Mouse (Mus musculus) midbrain, embryonic 11.5 days (tissue): ENCODE results near the gene Trip12. TPM values are rescaled to one million over a fixed set of nuclear protein-coding genes. Genes with fewer than 3 reads are reported as not detected.
A peak's percentile ranks its signal among the peaks of the same experiment; 100 is the strongest.

ENCODE experiments used
- ATAC-seq: fragments of 200-750 bp; cut with Nextera tagmentation; 2 replicates; pipeline ENCODE4 v1.8.0; 2017; ENCODE audit warnings: moderate TSS enrichment, moderate library complexity; ENCODE audit not compliant: low FRiP score
- DNase-seq: peaks from one replicate; pipeline ENCODE4 v3.0.0; 2015; ENCODE audit warnings: low spot score; ENCODE audit errors: missing footprints
- H3K27ac ChIP-seq: fragments of 300-500 bp; sonication (generic); 2 replicates; pipeline ENCODE4 v1.5.1; 2014; ENCODE audit warnings: low read depth, low read length
- H3K27me3 ChIP-seq: fragments of 300-500 bp; sonication (generic); 2 replicates; pipeline ENCODE4 v1.6.1; 2014; ENCODE audit warnings: mild to moderate bottlenecking, low read length, moderate library complexity, mixed read lengths; ENCODE audit not compliant: control insufficient read depth, insufficient read depth
- H3K36me3 ChIP-seq: fragments of 300-500 bp; sonication (generic); 2 replicates; pipeline ENCODE4 v1.6.1; 2014; ENCODE audit warnings: mild to moderate bottlenecking, low read length, moderate library complexity, mixed read lengths; ENCODE audit not compliant: control insufficient read depth, insufficient read depth
- H3K4me1 ChIP-seq: fragments of 300-500 bp; sonication (generic); 2 replicates; pipeline ENCODE4 v1.6.1; 2014; ENCODE audit warnings: low read length; ENCODE audit not compliant: control insufficient read depth, insufficient read depth
- H3K4me2 ChIP-seq: fragments of 300-500 bp; sonication (generic); 2 replicates; pipeline ENCODE4 v1.6.1; 2014; ENCODE audit warnings: mild to moderate bottlenecking, moderate library complexity
- H3K4me3 ChIP-seq: fragments of 300-500 bp; sonication (generic); 2 replicates; pipeline ENCODE4 v1.5.1; 2014; ENCODE audit warnings: low read depth, low read length
- H3K9ac ChIP-seq: fragments of 300-500 bp; sonication (generic); 2 replicates; pipeline ENCODE4 v1.6.1; 2014; ENCODE audit warnings: low read length
- H3K9me3 ChIP-seq: fragments of 300-500 bp; sonication (generic); 2 replicates; pipeline ENCODE4 v1.6.1; 2016; ENCODE audit warnings: low read length; ENCODE audit not compliant: control insufficient read depth
- WGBS: fragments of 180-500 bp; shearing (Covaris S2); extraction: QIAGEN DNeasy Blood & Tissue Kit; methylation state at CpG from one replicate; pipeline ENCODE4 v1.1.7; 2014; 5-methylcytosine and 5-hydroxymethylcytosine counted together
- polyA plus RNA-seq: library from polyadenylated mRNA; unstranded; fragments of >200 nt; fragmentation: Nextera tagmentation; extraction: Ambion mirVana; gene quantifications from 2 replicates; pipeline ENCODE4 v1.2.1, GENCODE M21; 2014

The Trip12 gene
- polyA plus RNA-seq, 1 experiment from 2014 or later, result 99.4 TPM

DNA sequence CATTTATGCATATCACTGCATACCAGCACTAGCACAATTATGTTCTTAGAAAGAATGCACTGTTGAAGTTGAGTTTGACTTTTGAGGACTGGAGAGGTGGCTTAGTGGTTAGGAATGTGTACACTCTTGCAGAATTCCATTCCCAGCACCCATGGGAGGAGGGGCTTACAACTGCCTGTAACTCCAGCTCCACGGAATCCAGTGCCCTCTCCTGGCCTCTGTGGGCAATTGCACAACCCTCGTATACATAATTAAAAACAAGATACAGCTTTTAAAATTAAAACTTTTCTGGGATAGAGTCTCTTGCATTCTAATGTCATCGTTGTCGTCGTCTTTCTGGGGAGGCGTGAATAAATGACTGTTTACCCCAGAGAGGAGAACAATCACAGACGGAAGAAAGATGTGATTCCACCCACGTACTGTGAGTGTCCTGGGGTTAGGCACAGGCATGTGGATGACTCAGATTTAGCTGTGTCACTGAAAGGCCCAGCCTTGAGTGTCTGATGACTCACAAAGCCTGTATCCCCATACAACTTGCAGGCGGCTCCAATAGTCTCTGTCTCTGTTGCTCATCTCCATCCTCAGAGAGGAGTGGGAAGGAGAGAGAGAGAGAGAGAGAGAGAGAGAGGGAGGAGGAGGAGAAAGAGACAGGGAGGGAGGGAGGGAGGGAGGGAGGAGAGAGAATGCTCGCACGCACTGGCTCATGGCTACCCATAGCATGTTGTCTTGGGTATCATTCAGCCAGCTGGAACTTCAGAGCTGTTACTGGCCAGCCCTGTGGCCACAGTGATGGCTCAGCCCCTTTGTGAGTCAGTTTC lies 41.1 kb upstream of the Trip12 start:
- 64% methylated on average over 11 of the region's 11 CpGs for WGBS
- Histone ChIP-seq H3K9me3 (no peaks in the 10 kb centered on the region), H3K9ac (no peak overlapping the region), H3K4me3 (no peak overlapping the region), H3K4me1 (no peaks in the 10 kb centered on the region), H3K36me3 (no peaks in the 10 kb centered on the region), H3K27ac (no peak overlapping the region), H3K27me3 (no peaks in the 10 kb centered on the region), H3K4me2 (no peak overlapping the region)
- no peak for DNase-seq
- ATAC-seq, result peak; percentile 27; the same call in 1 of the 2 replicates

DNA sequence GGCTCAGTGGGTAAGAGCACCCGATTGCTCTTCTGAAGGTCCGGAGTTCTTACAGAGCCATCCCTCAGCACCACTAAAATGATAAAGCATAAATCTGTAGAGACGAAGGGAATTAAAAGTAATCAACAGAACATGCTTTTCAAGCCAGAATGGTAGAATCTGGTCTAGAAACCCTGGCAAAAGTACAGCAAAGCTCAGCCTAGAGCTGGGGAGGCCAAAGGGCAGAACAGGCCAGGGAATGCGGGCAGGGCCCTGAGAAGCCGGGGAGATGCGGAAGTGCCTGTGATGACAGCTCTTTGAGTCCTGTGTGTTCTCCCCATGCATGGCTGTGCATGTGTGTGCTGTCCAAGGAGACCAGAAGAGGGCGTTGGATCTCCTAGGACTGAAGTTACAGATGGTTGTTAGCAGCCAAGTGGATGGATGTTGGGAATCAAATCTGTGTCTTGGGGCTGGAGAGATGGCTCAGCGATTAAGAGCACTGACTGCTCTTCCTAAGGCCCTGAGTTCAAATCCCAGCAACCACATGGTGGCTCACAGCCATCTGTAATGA lies 39.3 kb upstream of the Trip12 start:
- peak; percentile 73 for DNase-seq

DNA sequence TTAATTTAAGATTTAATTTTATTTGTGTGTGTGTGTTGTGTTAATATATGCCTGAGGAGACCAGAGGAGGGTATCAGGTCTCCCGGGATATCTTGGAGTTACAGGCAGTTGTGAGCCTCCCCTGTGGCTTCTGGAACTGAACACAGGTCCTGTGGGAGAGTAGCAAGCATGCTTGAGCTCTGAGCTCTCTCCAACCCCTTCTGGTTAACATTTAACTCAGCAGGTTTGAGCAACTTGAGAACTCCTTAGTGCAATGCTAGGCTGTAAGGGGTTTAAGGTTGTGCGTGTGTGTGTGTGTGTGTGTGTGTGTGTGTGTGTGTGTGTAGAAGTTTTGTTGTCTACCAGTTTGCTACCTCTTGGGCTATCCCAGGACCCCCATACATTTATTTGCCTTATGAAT lies 37.3 kb upstream of the Trip12 start:
- Histone ChIP-seq H3K4me1 (no peaks in the 10 kb centered on the region), H3K27me3 (no peaks in the 10 kb centered on the region), H3K9me3 (no peaks in the 10 kb centered on the region), H3K9ac (no peak overlapping the region), H3K4me2 (no peak overlapping the region), H3K27ac (no peak overlapping the region), H3K36me3 (no peaks in the 10 kb centered on the region), H3K4me3 (no peak overlapping the region)
- 90% methylated on average over 2 of the region's 2 CpGs for WGBS
- DNase-seq, result peak; percentile 59
- ATAC-seq, result no peak

More for the DNA sequence above, 39.3 kb upstream of the Trip12 start:
- Histone ChIP-seq H3K4me1 (no peaks in the 10 kb centered on the region), H3K4me3 (no peak overlapping the region), H3K9me3 (no peaks in the 10 kb centered on the region), H3K27ac (no peak overlapping the region), H3K36me3 (no peaks in the 10 kb centered on the region), H3K27me3 (no peaks in the 10 kb centered on the region), H3K9ac (no peak overlapping the region), H3K4me2 (no peak overlapping the region)
- WGBS, result 95% methylated on average over 8 of the region's 8 CpGs
- ATAC-seq, result no peak

DNA sequence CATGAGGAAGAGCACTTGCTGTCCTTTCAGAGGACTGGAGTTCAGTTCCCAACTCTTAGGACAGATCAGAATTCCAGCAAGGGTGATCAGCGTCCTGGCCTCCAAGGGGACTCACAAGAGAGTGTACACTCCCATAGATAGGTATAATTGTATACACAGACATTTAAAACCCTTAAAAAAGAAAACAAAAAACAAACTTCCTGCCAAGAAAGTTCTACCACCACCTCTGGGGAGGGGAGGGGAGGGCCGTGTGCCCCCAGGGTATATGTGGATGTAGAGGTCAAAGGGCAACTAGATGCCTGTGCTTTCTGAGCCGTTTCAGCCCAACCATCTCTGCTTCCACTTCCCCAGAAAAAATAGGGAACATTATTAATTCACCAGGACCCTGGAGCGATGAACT lies 32.6 kb upstream of the Trip12 start:
- ATAC-seq, result no peak
- WGBS, result 65% methylated on average over 4 of the region's 4 CpGs

DNA sequence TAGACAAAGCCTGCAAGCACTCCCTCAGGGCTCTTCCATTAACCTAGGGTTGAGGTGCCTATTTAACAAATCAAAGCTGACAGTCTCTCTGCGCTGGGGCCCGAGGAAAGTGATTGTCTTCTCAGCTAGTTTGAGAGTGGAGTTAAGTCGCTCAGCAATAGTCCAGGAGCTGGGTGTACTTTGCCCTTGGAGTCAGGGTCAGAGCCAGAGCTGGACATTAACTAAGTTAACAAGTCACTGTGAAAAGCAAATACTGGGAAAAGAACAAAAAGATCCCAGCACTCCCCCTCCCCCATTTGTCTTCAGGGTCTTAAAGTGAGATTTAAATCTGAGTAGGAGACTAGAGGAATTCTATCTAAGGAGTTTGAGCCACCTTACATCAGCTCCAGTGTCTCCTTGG lies 31.8 kb upstream of the Trip12 start:
- Histone ChIP-seq H3K4me3 (no peak overlapping the region), H3K9ac (no peak overlapping the region), H3K9me3 (no peaks in the 10 kb centered on the region), H3K4me2 (no peak overlapping the region), H3K27ac (no peak overlapping the region), H3K4me1 (no peaks in the 10 kb centered on the region), H3K36me3 (no peaks in the 10 kb centered on the region), H3K27me3 (no peaks in the 10 kb centered on the region)
- DNase-seq (peak; percentile 80), ATAC-seq (no peak)
- 14% methylated on average over 3 of the region's 3 CpGs for WGBS

More for the DNA sequence above, 32.6 kb upstream of the Trip12 start:
- Histone ChIP-seq H3K27me3 (no peaks in the 10 kb centered on the region), H3K4me2 (no peak overlapping the region), H3K4me3 (no peak overlapping the region), H3K9me3 (no peaks in the 10 kb centered on the region), H3K4me1 (no peaks in the 10 kb centered on the region), H3K9ac (no peak overlapping the region), H3K27ac (no peak overlapping the region), H3K36me3 (no peaks in the 10 kb centered on the region)
- peak; percentile 69 for DNase-seq

DNA sequence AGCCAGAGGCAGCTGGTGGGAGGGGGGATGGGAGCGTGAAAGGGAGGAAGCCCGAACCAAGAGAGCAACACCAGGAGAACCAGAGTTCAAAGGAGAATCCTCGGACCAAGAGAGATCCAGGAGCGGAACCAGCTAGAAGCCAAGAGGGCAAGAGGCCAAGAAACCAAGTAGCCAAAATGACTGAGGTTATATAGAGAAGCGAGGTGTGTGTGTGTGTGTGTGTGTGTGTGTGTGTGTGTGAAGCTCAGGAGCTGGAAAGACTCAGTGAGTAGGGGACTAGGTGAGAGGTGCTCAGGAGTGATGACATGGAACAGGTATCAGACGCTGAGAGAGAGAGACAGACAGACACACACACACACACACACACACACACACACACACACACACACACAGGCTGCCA lies 30.8 kb upstream of the Trip12 start:
- Histone ChIP-seq H3K9me3 (no peaks in the 10 kb centered on the region), H3K4me2 (no peak overlapping the region), H3K27me3 (no peaks in the 10 kb centered on the region), H3K36me3 (no peaks in the 10 kb centered on the region), H3K9ac (no peak overlapping the region), H3K4me3 (no peak overlapping the region), H3K4me1 (no peaks in the 10 kb centered on the region), H3K27ac (no peak overlapping the region)
- DNase-seq (peak; percentile 75), ATAC-seq (no peak)
- 75% methylated on average over 6 of the region's 6 CpGs for WGBS

DNA sequence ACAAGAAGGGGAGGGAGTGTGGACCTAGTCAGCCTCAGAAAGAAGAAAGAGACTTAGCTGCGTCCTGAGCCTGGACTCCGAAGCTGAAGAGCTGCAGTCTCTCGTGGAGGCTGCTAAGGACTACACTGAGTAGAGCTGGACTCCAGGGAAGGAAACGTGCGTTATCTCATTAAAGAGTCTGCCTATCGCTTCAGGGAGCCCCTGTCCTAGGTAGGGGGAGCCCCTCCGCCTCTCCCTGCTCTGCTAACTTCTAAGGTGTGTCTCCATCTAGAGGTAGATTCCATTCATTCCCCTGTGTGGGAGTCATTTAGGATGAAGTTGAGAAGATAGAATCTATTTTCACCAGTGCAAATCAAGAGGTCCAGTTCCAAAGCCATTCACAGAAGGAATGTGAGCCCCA lies 29.2 kb upstream of the Trip12 start:
- Histone ChIP-seq H3K4me1 (no peaks in the 10 kb centered on the region), H3K4me2 (no peak overlapping the region), H3K9me3 (no peaks in the 10 kb centered on the region), H3K36me3 (no peaks in the 10 kb centered on the region), H3K9ac (no peak overlapping the region), H3K27ac (no peak overlapping the region), H3K27me3 (no peaks in the 10 kb centered on the region), H3K4me3 (no peak overlapping the region)
- ATAC-seq, result no peak
- WGBS, result 47% methylated on average over 7 of the region's 7 CpGs
- DNase-seq, result no peak

DNA sequence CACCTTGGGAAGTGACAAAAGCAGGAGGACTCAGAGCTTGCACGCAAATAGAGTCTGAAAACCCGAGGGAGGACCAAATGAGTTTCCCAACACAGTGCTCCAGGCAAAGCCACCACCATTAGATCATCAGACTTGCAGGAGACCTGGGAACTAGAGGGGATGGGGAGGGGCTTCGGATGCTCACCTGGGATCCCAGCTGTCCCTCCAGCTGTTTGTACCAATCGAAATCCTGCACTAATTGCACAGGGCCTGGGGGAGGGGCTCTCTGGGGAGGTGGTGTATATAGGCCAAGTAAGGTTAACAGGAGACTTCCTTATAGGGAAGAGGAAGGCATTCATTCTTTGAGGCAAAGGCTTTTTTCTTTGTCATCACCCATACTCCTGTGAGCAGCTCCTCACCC lies 28.5 kb upstream of the Trip12 start:
- WGBS, result 81% methylated on average over 4 of the region's 4 CpGs
- H3K4me1 ChIP-seq, result no peaks in the 10 kb centered on the region
- H3K4me3 ChIP-seq, result no peak overlapping the region
- no peaks in the 10 kb centered on the region for H3K27me3 ChIP-seq
- H3K9ac ChIP-seq, result no peak overlapping the region
- no peak for DNase-seq
- ATAC-seq, result no peak
- no peak overlapping the region for H3K4me2 ChIP-seq
- no peaks in the 10 kb centered on the region for H3K9me3 ChIP-seq
- no peak overlapping the region for H3K27ac ChIP-seq
- no peaks in the 10 kb centered on the region for H3K36me3 ChIP-seq

DNA sequence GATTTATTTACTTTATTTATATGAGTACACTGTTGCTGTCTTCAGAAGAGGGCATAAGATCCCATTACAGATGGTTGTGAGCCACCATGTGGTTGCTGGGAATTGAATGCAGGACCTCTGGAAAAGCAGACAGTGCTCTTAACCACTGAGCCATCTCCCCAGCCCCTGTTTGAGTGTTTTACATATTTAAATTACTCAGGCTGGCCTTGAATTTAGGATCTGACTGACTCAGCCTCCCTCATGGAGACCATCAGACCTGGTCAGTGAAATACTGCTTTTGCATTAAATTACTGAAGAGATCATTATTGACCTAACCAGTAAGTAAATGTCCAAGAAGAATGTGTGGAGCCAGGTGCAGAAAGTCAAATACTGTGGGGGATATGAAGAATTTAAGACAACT lies 28.0 kb upstream of the Trip12 start:
- peak; percentile 35 for DNase-seq
- no peak overlapping the region for H3K4me2 ChIP-seq
- H3K27me3 ChIP-seq, result no peaks in the 10 kb centered on the region
- H3K27ac ChIP-seq, result no peak overlapping the region
- no peak for ATAC-seq
- no peaks in the 10 kb centered on the region for H3K4me1 ChIP-seq
- H3K36me3 ChIP-seq, result no peaks in the 10 kb centered on the region
- H3K4me3 ChIP-seq, result no peak overlapping the region
- H3K9ac ChIP-seq, result no peak overlapping the region
- H3K9me3 ChIP-seq, result no peaks in the 10 kb centered on the region
